Mouse (Mus musculus): Measurements from ENCODE around the gene Dock8. TPM values are rescaled to one million over a fixed set of nuclear protein-coding genes. Genes with fewer than 3 reads are reported as not detected.

Gene Dock8
- total RNA-seq, 2 experiments from 2014 or later = 11.4 to 13.9 TPM

DNA sequence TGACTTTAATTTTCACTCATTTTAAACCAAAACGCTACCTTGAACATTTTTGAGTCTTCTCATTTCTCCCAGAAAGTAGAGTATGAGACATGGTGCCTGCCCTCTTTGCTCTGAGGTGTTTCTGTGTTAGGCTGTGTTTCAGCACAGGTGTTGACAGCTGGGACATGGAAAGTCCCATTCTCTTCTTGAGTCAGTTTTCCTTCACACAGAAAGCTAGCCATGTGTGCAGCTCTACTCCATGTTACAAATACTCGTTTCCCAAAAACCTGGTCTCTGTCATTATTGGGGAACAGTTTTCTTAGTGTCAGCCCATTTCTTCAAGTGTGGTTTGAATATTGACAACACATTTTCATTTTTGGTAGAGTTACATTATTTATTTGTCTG, 63.5 kb downstream of the Dock8 start:
- no peak for DNase-seq

GRCm38 (mm10) chr19:25066229-25066628, 66.9 kb downstream of the Dock8 start:
- DNase-seq = no peak

- DNase-seq = no peak
Measured at GRCm38 (mm10) chr19:25068518-25068917, 69.2 kb downstream of the Dock8 start.

- DNase-seq = no peak
Measured at GRCm38 (mm10) chr19:25072521-25072920, 73.2 kb downstream of the Dock8 start.

- DNase-seq = no peak
Measured at GRCm38 (mm10) chr19:25074741-25075140, 75.4 kb downstream of the Dock8 start.

DNA sequence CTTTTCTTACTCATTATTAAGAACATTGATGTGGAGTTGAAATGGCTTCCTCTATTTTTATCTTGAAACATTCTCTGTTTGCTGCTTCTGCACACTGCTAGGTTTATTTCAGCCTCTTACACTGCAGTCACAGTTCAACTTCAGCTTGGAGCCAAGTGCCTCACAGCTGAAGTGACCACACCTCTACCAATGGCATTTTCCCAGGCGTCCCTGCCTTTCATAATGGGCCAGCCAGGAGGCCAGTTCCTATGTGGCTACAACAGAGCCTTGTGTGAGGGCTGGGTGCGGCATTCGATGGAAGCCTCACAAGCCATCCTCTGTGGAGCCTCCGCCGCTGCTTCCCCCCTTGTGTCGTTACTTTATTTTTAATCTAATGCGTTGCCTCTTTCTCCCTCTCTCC, 78.3 kb downstream of the Dock8 start:
- no peak for DNase-seq

GRCm38 (mm10) chr19:25078130-25078529, 78.8 kb downstream of the Dock8 start:
- DNase-seq = no peak

DNA sequence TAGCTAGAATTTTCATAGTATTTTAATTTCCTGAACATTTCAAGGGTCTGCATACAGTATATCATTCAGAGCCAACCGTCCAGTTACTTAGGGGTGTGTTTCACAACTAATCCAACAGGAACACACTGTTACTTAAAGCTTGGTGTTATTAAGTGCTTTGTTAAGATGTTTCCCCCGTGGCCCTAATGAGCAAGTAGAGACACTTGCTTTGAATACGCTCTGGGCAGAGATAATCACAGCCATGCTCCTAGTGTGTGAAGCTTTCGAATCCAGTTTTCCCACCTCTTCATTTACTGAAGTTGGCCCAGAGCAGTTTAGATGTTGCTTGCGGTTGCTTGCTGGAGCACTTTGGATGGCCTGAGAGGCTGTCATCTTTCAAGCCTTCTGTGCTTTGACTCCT, 80.8 kb downstream of the Dock8 start:
- no peak for DNase-seq

- DNase-seq = no peak
Measured at GRCm38 (mm10) chr19:25082839-25083238, 83.5 kb downstream of the Dock8 start.

- no peak for DNase-seq
Measured at GRCm38 (mm10) chr19:25087181-25087580, 87.8 kb downstream of the Dock8 start.

DNA sequence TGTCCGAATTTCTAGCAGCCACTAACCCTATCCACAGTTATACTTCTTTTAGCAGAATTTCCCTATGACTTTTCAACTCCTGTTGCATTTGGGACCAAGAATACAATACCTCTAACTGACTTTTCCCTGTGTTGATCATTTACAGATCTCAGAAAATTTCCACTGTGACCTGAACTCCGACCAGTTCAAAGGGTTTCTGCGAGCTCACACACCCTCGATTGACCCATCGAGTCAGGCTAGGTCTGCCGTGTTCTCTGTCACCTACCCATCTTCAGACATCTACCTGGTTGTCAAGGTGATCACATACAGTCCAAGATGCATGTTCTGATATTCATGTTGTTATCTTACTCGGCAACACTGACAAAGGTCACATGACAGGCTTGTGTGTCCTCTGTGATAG, 90.4 kb downstream of the Dock8 start:
- no peak for DNase-seq

- no peak for DNase-seq
Measured at GRCm38 (mm10) chr19:25095135-25095534, 95.8 kb downstream of the Dock8 start.

DNA sequence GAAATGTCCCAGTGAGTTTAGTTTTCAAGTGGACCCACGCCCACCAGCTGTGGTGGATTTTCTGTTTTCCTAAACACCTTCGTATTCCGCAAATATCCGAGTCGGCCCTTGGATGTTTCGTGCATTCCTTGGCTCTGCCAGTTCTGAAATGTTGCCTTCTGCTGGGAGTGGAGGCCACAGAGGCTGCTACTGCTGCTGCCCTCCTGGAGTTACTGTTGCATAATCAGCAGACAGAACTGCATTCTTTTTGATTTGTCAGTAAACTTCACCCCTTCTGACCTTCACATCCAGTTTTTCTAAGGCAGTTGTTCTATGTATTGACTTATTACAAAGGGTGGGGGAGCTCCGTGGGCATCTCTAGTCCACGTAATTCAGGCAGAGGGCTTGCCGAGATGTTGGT, 97.0 kb downstream of the Dock8 start:
- no peak for DNase-seq

DNA sequence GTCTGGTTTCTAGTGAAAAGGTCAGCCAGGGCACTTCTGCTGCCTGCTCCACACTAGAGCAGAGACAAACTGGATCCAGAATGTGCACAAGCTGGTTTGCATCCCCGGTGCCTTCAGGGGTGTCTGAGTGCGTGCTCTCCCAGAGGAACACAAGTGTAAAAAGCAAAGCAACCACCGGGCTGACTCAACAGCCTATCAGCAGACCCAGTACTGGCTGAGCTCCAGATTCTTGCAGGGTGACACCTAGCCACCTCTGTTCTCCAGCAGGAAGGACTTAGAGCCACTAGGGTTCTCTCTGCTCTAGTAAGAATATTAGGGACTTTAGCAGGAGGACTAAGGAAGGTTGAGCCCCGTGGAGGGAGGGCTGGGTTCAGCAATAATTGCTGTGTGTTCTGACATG, 97.7 kb downstream of the Dock8 start:
- DNase-seq = peak; percentile 61

GRCm38 (mm10) chr19:25097506-25097905, 98.2 kb downstream of the Dock8 start:
- DNase-seq = no peak

DNA sequence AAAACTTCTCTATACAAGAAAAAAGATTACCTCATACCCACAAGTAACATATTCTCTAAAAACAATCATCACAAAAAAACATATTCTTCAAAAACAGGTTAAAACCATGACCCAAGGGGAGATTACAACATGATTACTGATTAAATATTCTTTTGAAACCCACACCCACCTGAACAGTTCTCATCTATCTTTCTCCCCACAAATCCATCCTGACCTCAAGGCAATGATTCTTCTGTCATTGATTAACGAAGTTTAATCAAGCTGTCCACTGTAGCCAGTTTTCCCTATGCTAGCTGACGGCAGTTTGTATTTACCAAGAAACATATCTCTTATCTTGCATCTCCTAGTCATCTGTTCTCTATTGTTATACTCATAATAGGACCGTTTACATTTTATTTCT, 98.6 kb downstream of the Dock8 start:
- DNase-seq = no peak

DNA sequence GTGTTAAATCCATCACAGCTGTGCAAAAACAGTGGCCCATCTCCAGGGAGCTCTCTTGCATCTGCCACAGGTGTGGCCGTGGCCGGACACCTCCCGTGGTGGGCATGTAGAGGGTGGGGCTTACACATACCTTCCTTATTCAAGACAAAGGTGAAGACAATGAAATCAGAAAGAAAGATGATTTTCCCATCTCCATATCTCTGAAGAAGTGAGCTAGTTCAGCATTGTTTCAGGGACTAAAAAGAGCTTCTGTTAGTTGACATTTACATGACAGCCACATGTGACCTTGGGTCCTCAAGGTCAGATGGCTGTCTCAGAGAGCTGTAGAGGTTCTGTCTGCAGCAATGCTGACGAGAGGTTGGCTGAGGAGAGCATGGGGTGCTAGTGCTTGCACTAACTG, 99.6 kb downstream of the Dock8 start:
- no peak for DNase-seq

DNA sequence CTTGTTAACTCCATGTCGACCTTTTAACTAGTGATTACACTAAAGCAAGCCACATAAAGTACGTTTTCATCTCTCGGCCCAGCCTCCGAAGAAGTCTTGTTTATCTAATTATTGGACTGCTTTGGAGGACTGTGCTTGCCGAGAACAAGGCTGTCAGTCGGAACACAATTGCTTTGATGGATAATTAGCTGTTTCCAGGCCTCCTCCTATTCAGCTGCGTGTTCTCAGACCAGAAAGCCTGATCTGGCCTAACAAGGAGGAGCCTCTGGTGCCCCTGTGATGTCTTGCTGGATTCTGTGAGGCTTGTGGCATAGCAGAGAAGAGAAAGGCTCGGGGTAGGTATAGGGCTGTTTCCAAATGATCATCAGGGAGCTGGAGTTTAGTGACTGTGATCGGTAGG, 106.3 kb downstream of the Dock8 start:
- DNase-seq = no peak

- DNase-seq = no peak
Measured at GRCm38 (mm10) chr19:25106315-25106714, 107.0 kb downstream of the Dock8 start.

DNA sequence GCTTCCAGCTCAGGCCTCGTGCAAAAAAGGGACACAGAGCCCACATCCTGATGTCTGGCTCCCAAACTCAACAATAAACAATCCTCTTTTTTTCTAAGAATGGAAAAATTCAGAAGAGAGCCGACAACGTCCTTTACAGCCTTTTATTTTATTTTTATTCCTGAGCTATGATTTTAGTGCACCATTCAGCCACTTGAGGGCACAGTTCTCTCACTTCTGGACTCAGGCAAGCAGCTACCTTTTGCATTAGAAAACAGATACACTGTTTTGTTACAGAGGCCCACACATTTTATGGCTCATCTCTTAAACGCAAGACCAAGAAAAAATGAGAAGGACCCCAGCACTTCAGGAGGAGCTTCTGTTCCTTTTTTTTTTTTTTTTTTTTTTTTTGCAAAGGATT, 108.1 kb downstream of the Dock8 start:
- peak; percentile 36 for DNase-seq

DNA sequence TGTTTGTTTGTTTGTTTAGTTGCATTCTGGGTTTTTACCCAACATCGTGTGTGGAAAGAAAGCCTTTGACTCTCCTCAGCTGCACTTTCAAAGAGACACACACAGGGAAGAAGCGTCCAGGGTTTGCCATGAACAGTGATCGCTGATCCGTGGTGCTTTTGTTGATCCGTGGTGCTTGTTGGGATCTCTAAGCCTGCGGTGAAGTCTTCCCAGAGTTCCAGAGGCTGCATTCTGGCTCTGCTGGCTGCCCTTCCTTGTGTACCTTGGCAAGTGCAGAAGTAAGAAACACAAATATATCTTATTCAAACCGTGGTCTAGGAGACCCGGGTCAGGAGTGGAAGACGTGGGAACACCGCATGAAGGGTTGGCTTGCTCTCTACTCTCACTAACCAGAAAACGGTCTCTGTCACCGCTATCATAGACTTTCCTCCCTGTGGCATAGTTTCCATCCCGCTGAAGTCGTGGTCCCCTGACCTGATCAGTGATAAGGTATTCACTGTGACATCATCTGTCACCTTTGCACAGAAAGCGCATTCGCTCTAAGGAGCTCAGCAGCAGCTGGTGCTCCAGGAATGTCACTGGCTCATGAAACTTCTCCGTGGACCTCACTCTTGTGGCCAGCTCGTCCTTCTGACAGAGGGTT, 112.4 kb downstream of the Dock8 start:
- no peak for DNase-seq

DNA sequence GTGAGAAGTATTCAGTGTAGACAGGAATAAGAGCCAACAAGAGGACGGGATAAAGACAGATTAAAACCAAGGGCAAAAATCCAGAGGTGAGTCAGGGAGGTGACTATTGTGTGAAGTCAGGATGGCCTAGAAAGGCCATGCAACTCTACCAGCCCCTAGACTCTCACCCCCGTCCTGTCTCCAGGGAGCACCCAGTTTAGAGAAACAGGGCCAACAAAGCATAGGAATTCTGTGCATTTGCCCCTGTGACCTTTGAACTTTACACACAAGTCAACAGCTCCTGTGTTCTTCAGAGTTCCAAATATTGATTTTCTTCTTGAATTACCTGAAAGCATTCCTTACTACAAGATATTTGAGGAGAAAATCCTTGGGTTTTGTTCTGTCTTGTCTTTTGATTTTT, 117.6 kb downstream of the Dock8 start:
- no peak for DNase-seq

DNA sequence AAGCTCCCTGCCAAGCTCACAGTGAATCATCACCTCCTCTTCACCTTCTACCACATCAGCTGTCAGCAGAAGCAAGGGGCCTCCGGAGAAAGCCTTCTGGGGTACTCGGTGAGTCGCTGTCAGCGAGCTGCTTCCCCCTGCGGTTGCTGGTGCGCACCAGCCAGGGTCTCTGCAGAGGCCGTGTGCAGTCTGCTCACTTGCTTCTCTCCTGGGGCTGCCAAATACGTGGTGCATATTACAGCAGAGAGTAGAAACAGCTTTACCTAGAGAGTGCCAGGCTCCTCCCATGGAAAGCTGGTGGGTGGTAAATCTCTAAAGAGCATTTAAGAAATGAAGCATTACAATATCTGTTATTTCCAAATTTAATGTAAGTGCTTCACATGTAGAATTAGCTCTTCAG, 123.1 kb downstream of the Dock8 start:
- DNase-seq = no peak

DNA sequence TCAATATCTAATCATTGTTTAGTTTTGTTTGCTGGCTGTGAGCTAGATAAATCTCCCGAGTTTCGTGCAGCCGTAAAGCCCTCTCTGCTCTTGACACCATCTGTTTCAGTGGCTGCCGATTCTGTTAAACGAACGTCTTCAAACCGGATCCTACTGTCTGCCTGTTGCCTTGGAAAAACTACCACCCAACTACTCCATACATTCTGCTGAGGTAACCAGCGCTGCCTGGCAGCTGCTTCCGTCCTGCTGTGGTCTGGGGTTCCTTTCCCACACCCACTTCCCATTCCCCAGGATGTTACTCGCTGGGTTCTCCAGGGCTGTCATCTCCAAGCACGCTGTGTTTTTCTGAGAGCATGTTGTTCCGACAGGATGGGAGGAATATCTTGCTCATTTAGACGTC, 123.7 kb downstream of the Dock8 start:
- DNase-seq = peak; percentile 36

DNA sequence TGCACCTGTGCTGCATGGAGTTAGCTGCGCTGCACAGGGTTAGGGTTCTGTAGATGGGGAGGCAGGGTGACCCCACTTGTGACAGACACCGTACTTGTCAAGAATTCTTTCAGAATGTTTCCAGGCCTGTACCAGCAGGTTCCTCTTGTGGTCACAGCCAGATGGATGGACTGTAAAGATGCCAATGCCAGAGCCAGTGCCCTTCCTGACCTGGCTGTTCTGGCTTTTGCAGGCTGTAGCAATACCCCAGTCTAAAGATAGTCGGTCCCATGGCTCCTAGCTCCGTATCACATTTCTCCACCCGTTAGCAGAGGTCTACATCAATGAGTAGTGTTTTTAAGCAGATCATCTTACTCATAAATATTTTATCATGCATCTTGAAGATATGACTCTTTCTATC, 124.1 kb downstream of the Dock8 start:
- no peak for DNase-seq

Data from heart, postnatal 4 days (tissue).